Mouse (Mus musculus): ENCODE measurements around the gene Iqce.

GRCm38 (mm10) chr5:140701661-140702060 lies 517 bp downstream of the Iqce start:
- no peak for TF ChIP-seq CTCF (IDR thresholded peaks at IDR 0.05; ENCODE audit: control insufficient read depth, insufficient read depth, low read length)
- no peak for TF ChIP-seq POLR2A (IDR thresholded peaks at IDR 0.05; ENCODE audit: borderline replicate concordance, control insufficient read depth, low read depth, low read length)

All from bone marrow, adult 2 months (tissue).